Mouse (Mus musculus) MEL (cell line): ENCODE measurements around the gene Sema3a.

Experiments used
- CHD2 ChIP-seq: IDR thresholded peaks from 2 replicates; pipeline ENCODE4 v1.6.1; 2011; ENCODE audit warnings: low read length, improper control_type of control experiment
- CTCF ChIP-seq, 3 experiments: IDR thresholded peaks in 2 of 3; conservative IDR thresholded peaks in 1 of 3; 2 replicates each; pipeline ENCODE4 v1.5.1; 2011 to 2012; ENCODE audit warnings: low read length in 3 of 3, low read depth in 2 of 3, mild to moderate bottlenecking in 2 of 3, improper control_type of control experiment in 1 of 3, inconsistent platforms in 1 of 3, mixed read lengths in 1 of 3, moderate library complexity in 1 of 3; ENCODE audit not compliant: control insufficient read depth in 1 of 3, insufficient read depth in 1 of 3, poor library complexity in 1 of 3, severe bottlenecking in 1 of 3
- MXI1 ChIP-seq: IDR thresholded peaks from 2 replicates; pipeline ENCODE4 v1.6.1; 2011; ENCODE audit warnings: mild to moderate bottlenecking, low read depth, low read length, improper control_type of control experiment
- POLR2A ChIP-seq, 2 experiments: IDR thresholded peaks; 2 replicates each; pipeline ENCODE4 v1.6.1; 2011 to 2012; ENCODE audit warnings: low read length in 2 of 2, mild to moderate bottlenecking in 2 of 2, control low read depth in 1 of 2, improper control_type of control experiment in 1 of 2, low read depth in 1 of 2, moderate library complexity in 1 of 2; ENCODE audit not compliant: control insufficient read depth in 1 of 2, insufficient read depth in 1 of 2, poor library complexity in 1 of 2
- POLR2AphosphoS5 ChIP-seq: IDR thresholded peaks from 2 replicates; pipeline ENCODE4 v1.6.1; 2012; ENCODE audit warnings: low read depth, borderline replicate concordance, mild to moderate bottlenecking, inconsistent platforms, low read length, moderate library complexity, mixed read lengths
- RAD21 ChIP-seq: IDR thresholded peaks from 2 replicates; pipeline ENCODE4 v1.6.1; 2011; ENCODE audit warnings: mild to moderate bottlenecking, low read depth, low read length, improper control_type of control experiment
- TCF12 ChIP-seq: IDR thresholded peaks from 2 replicates; pipeline ENCODE4 v1.6.1; 2014; ENCODE audit warnings: low read depth, mild to moderate bottlenecking, inconsistent platforms, low read length, improper control_type of control experiment, moderate library complexity

DNA sequence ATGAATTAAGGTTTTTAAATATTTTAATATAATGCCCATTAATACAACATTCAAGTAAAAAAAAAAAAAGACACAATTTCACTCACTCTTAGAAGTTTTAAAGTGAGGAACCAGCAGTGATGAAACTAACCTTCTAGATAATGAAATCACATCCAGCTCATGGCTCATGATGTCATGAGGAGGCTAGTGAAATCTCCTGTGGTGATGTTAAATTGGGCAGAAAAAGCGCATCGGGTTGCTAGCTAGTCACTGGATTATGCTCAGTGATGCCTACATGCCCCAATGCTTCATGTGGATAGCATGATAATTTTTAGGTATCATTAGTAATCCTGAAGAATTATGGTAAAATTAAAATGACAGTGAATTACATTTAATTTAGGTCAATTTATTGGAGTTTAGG is 453.9 kb downstream of the Sema3a start:
- TF ChIP-seq TCF12 (no peak), POLR2A (IDR thresholded peaks at IDR 0.05; ENCODE audit: control insufficient read depth in 1 of 2, insufficient read depth in 1 of 2, low read depth in 1 of 2, low read length in 2 of 2, poor library complexity in 1 of 2) (no peak), POLR2AphosphoS5 (no peak), CTCF (IDR thresholded peaks at IDR 0.05 in 2 of 3, conservative IDR thresholded peaks at IDR 0.05 in 1 of 3; ENCODE audit: control insufficient read depth in 1 of 3, insufficient read depth in 1 of 3, low read depth in 2 of 3, low read length in 3 of 3, poor library complexity in 1 of 3, severe bottlenecking in 1 of 3) (no peak), MXI1 (no peak), CHD2 (no peak), RAD21 (no peak)
